Mouse (Mus musculus) lung, embryonic 16.5 days (tissue): ENCODE measurements at regions not wholly inside any gene's neighbourhood (a gene's known extent, or its start where the extent isn't known, plus 50 kb on each side); places are given as distances from the start of the nearest gene placed in this dataset.
A peak's percentile ranks its signal among the peaks of the same experiment; 100 is the strongest.

Experiments
- ATAC-seq: fragments of 200-750 bp; cut with Nextera tagmentation; 2 replicates; pipeline ENCODE4 v1.8.0; 2017; ENCODE audit warnings: low read depth, mild to moderate bottlenecking, moderate library complexity
- H3K27ac ChIP-seq: fragments of 300-500 bp; sonication (generic); 2 replicates; pipeline ENCODE4 v1.5.1; 2014; ENCODE audit warnings: mild to moderate bottlenecking, control low read depth, low read length
- H3K27me3 ChIP-seq: fragments of 300-500 bp; sonication (generic); 2 replicates; pipeline ENCODE4 v1.6.1; 2014; ENCODE audit warnings: low read depth, low read length, mixed read lengths; ENCODE audit not compliant: control insufficient read depth, insufficient read depth
- H3K36me3 ChIP-seq: fragments of 300-500 bp; sonication (generic); 2 replicates; pipeline ENCODE4 v1.6.1; 2014; ENCODE audit warnings: low read length; ENCODE audit not compliant: control insufficient read depth, insufficient read depth
- H3K4me1 ChIP-seq: fragments of 300-500 bp; sonication (generic); replicated peaks from 2 replicates; pipeline ENCODE4 v1.6.1; 2014; ENCODE audit warnings: low read length, mixed read lengths; ENCODE audit not compliant: control insufficient read depth, insufficient read depth
- H3K4me2 ChIP-seq: fragments of 300-500 bp; sonication (generic); 2 replicates; pipeline ENCODE4 v1.6.1; 2014; ENCODE audit warnings: low read depth, low read length, control low read depth
- H3K4me3 ChIP-seq: fragments of 300-500 bp; sonication (generic); 2 replicates; pipeline ENCODE4 v1.5.1; 2014; ENCODE audit warnings: mild to moderate bottlenecking, low read length, control low read depth
- H3K9ac ChIP-seq: fragments of 300-500 bp; sonication (generic); 2 replicates; pipeline ENCODE4 v1.6.1; 2014; ENCODE audit warnings: low read length, control low read depth
- H3K9me3 ChIP-seq: fragments of 300-500 bp; sonication (generic); 2 replicates; pipeline ENCODE4 v1.6.1; 2016; ENCODE audit warnings: low read length; ENCODE audit not compliant: control insufficient read depth
- WGBS: fragments of 180-500 bp; shearing (Covaris S2); extraction: QIAGEN DNeasy Blood & Tissue Kit; methylation state at CpG from one replicate; pipeline ENCODE4 v1.1.7; 2014; 5-methylcytosine and 5-hydroxymethylcytosine counted together

- Histone ChIP-seq H3K36me3 (no peaks in the 10 kb centered on the region), H3K4me2 (no peak overlapping the region), H3K9ac (no peak overlapping the region), H3K4me3 (no peak overlapping the region), H3K27me3 (no peaks in the 10 kb centered on the region), H3K4me1 (no peaks in the 10 kb centered on the region), H3K27ac (no peak overlapping the region), H3K9me3 (no peaks in the 10 kb centered on the region)
- 79% methylated on average over 3 of the region's 3 CpGs for WGBS
- no peak for ATAC-seq
These were observed 98.8 kb upstream of the Tac1 start for GRCm38 (mm10) chr6:7455881-7456280.

- no peak overlapping the region for H3K4me2 ChIP-seq
- H3K27ac ChIP-seq = no peak overlapping the region
- no peak overlapping the region for H3K4me3 ChIP-seq
- no peaks in the 10 kb centered on the region for H3K36me3 ChIP-seq
- no peaks in the 10 kb centered on the region for H3K27me3 ChIP-seq
- WGBS = 57% methylated on average over 2 of the region's 2 CpGs
- no peak overlapping the region for H3K9ac ChIP-seq
- H3K4me1 ChIP-seq = no peaks in the 10 kb centered on the region
- ATAC-seq = peak; percentile 15; the same call in 1 of the 2 replicates
- H3K9me3 ChIP-seq = no peaks in the 10 kb centered on the region
These were observed 90.8 kb upstream of the Tac1 start for GRCm38 (mm10) chr6:7463896-7464295.

GRCm38 (mm10) chr6:7464346-7464745 lies 90.3 kb upstream of the Tac1 start:
- no peak overlapping the region for H3K9ac ChIP-seq
- no peak overlapping the region for H3K27ac ChIP-seq
- no peak overlapping the region for H3K4me2 ChIP-seq
- ATAC-seq = no peak
- H3K4me3 ChIP-seq = no peak overlapping the region
- H3K36me3 ChIP-seq = no peaks in the 10 kb centered on the region
- H3K27me3 ChIP-seq = no peaks in the 10 kb centered on the region
- H3K9me3 ChIP-seq = no peaks in the 10 kb centered on the region
- H3K4me1 ChIP-seq = no peaks in the 10 kb centered on the region
- 60% methylated on average over 2 of the region's 2 CpGs for WGBS

GRCm38 (mm10) chr6:7472366-7473026 lies 82.2 kb upstream of the Tac1 start:
- WGBS = 31% methylated on average over 7 of the region's 7 CpGs
- Histone ChIP-seq H3K4me3 (no peak overlapping the region), H3K9me3 (no peaks in the 10 kb centered on the region), H3K27me3 (no peaks in the 10 kb centered on the region), H3K36me3 (no peaks in the 10 kb centered on the region), H3K4me1 (no peaks in the 10 kb centered on the region), H3K9ac (no peak overlapping the region), H3K27ac (no peak overlapping the region), H3K4me2 (no peak overlapping the region)
- ATAC-seq = no peak

- Histone ChIP-seq H3K4me3 (no peak overlapping the region), H3K36me3 (no peaks in the 10 kb centered on the region), H3K27me3 (no peaks in the 10 kb centered on the region), H3K9me3 (no peaks in the 10 kb centered on the region), H3K9ac (no peak overlapping the region), H3K4me2 (no peak overlapping the region), H3K27ac (no peak overlapping the region), H3K4me1 (no peaks in the 10 kb centered on the region)
- WGBS = 63% methylated on average over 3 of the region's 3 CpGs
- no peak for ATAC-seq
These were observed 80.9 kb upstream of the Tac1 start for GRCm38 (mm10) chr6:7473730-7474129.

GRCm38 (mm10) chr6:7476907-7477306 lies 77.8 kb upstream of the Tac1 start:
- 87% methylated on average over 1 of the region's 1 CpGs for WGBS
- ATAC-seq = no peak
- H3K27ac ChIP-seq = no peak overlapping the region
- no peak overlapping the region for H3K4me3 ChIP-seq
- no peak overlapping the region for H3K9ac ChIP-seq
- H3K9me3 ChIP-seq = no peaks in the 10 kb centered on the region
- no peak overlapping the region for H3K4me2 ChIP-seq
- no peaks in the 10 kb centered on the region for H3K27me3 ChIP-seq
- H3K36me3 ChIP-seq = no peaks in the 10 kb centered on the region
- no peaks in the 10 kb centered on the region for H3K4me1 ChIP-seq

- Histone ChIP-seq H3K4me2 (no peak overlapping the region), H3K36me3 (no peaks in the 10 kb centered on the region), H3K27ac (no peak overlapping the region), H3K4me1 (no peaks in the 10 kb centered on the region), H3K9ac (no peak overlapping the region), H3K9me3 (no peaks in the 10 kb centered on the region), H3K27me3 (no peaks in the 10 kb centered on the region), H3K4me3 (no peak overlapping the region)
- 58% methylated on average over 2 of the region's 2 CpGs for WGBS
- no peak for ATAC-seq
These were observed 60.4 kb upstream of the Tac1 start for GRCm38 (mm10) chr6:7494299-7494698.

- Histone ChIP-seq H3K9ac (no peak overlapping the region), H3K4me2 (no peak overlapping the region), H3K9me3 (no peaks in the 10 kb centered on the region), H3K27me3 (no peaks in the 10 kb centered on the region), H3K4me1 (no peaks in the 10 kb centered on the region), H3K4me3 (no peak overlapping the region), H3K27ac (no peak overlapping the region), H3K36me3 (no peaks in the 10 kb centered on the region)
- ATAC-seq = no peak
- 50% methylated on average over 3 of the region's 3 CpGs for WGBS
These were observed 57.9 kb upstream of the Tac1 start for GRCm38 (mm10) chr6:7496766-7497165.
